Mouse (Mus musculus) heart, postnatal 14 days (tissue): ENCODE data around the gene Akap12. TPM values are rescaled to one million over a fixed set of nuclear protein-coding genes. Genes with fewer than 3 reads are reported as not detected.
A peak's percentile ranks its signal among the peaks of the same experiment; 100 is the strongest.

Experiments
- DNase-seq, 2 experiments: peaks; one replicate each; pipeline ENCODE4 v3.0.0; 2021 to 2022
- intact Hi-C: fragments of 180-260 bp; cut with DNase I; formaldehyde crosslinking; loops from one replicate; pipeline ENCODE4 v1.15.1; 2025
- long read RNA-seq, 2 experiments: library from polyadenylated mRNA; stranded (forward); transcript quantifications; one replicate each; pipeline ENCODE4 v2.0.0; 2021
- total RNA-seq, 2 experiments: library from RNA; stranded (reverse); gene quantifications; 2 replicates each; pipeline ENCODE4 v1.2.3; 2021

Gene Akap12
- total RNA-seq, result 10 to 100 TPM; 33.5 to 33.6 TPM
- long read RNA-seq, experiment 1, full-length matches to known transcripts, result 3 of 19 reads
- long read RNA-seq, experiment 1, partial matches to known transcripts, result 6 of 19 reads
- long read RNA-seq, experiment 1, other reads (novel, unspliced or antisense), result 10 of 19 reads
- long read RNA-seq, experiment 2, full-length matches to known transcripts, result 2 of 26 reads
- long read RNA-seq, experiment 2, partial matches to known transcripts, result 11 of 26 reads
- long read RNA-seq, experiment 2, other reads (novel, unspliced or antisense), result 13 of 26 reads

GRCm38 (mm10) chr10:4266041-4266930 is at the start of gene Akap12:
TSS of gene Akap12 (plus strand) at chr10:4266380.
- peak; percentile 49 to 52 for DNase-seq
- intact Hi-C loops, result no loop called here

- DNase-seq, result no peak
- intact Hi-C loops, result no loop called here
Measured at GRCm38 (mm10) chr10:4230563-4231359, 35.4 kb upstream of the Akap12 start.

DNA sequence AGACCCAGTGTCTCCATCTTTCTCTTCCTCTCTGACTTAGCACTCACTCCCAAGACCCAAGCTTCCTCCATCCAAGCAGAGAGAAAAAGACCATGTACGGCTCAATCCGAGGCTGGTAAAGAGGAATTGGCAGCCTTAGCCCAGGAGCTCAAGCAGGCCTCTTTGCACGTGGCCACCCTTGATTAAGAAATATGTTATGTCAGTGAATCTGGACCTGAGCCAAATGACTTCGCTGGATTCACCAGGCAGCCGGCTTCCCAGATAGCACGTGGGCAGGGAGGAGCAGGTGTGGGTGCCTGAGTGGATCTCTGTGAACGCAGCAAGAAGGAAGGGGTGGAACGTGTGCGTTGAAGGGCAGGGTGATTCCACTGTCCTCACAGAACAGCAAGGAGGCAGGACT is 33.1 kb upstream of the Akap12 start:
- intact Hi-C loops, result no loop called here
- peak in 1 of 2 experiments; percentile 27 for DNase-seq

DNA sequence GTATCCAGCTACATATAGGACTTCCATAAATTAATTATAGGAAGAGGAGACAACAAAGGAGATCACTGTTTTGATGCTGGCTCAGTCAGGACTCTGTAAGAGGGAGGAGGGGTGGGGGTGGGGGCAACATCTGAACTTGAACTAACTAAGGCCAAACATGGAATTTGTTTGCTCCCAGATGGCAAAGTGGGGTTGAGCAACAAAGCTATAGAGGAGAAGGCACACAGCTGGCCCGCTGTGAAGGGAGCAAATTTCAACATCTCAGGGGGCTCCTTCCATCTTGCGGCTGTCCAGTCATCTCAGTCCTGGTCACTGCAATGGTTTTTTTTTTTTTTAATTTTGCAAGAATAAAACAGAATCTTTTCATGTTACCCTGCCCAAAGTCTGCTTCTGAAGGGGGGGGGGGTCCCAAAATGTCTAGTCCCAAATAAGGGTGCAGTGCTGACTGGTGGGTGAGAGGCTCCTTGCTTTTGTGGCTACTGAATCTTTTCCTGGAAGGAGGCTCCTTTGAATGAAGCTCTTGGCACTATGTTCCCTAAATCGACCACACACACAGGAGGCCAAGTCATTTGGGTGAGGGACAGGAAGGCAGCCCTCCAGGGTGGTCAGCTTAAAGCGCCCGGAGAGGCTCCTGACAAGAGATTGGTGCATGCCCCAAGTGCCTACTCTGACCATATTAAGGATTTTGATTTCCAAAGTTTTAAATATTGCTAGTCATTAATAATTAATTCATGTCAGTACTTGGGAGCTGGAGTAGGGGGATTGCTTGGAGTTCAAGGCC is 26.2 kb upstream of the Akap12 start:
- DNase-seq, result peak in 1 of 2 experiments; percentile 13
- intact Hi-C loops, result no loop called here

GRCm38 (mm10) chr10:4243591-4244300 is 22.4 kb upstream of the Akap12 start:
- DNase-seq, result peak; percentile 34 to 54
- intact Hi-C loops, result no loop called here

DNA sequence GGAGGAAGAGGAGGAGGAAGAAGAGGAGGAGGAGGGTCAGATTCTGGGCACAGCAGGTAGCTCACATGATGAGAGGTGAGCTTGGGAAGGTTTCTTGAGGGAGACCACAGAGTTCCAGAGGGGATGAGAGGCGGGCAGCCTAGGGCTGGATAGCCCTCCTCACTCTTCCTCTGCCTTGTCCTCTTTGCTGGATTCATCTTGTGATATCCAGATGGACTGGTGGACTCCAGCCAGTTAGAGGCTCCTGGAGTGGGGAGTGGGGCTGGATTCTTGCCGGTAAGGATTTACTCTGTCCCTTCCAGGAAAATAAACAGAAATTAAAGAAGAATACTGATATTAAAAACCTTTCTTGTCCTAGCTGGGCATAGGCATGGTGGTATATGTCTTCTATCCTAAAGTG is 20.4 kb upstream of the Akap12 start:
- DNase-seq, result peak; percentile 48 to 49
- intact Hi-C loops, result no loop called here

DNA sequence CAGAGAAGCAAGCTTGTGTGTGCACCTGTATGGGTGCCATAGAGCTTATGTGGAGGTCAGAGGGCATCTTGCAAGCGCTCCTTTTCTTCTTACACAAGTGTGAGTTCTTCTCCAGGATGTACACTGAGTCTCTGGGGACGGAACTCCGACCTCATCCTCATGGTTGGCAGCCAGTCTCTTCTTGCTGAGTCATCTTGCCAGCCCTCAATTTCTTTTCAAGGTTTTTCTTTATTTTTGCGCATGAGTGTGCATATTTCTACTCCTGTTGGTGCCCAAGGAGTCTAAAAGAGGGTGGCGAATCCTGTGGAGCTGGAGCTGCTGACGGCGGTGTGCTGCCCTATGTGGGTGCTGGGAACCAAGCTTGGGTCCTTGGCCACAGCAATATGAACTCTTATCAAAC is 19.8 kb upstream of the Akap12 start:
- DNase-seq, result no peak
- intact Hi-C loops, result no loop called here

GRCm38 (mm10) chr10:4249235-4249845 is 16.8 kb upstream of the Akap12 start:
- intact Hi-C loops, result no loop called here
- DNase-seq, result no peak

- intact Hi-C loops, result no loop called here
- no peak for DNase-seq
Measured at GRCm38 (mm10) chr10:4250681-4251080, 15.5 kb upstream of the Akap12 start.

DNA sequence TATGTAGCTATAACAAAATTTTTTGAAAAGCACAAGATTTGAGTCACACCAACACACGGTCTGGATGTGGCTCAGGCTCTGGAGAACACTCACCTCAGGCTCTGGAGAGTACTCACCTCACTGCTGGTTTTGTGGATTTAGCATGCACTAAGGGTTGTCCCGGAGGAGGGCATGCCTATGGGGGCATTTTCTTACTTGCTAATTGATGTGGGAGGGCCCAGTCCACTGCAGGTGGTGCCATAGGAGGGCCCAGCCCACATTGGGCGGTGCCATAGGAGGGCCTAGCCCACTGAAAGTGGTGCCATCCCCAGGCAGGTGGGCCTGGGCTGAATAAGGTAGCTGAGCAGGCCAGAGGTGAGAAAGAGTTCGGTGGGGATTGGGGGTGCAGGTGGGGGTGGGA is 12.6 kb upstream of the Akap12 start:
- intact Hi-C loops, result no loop called here
- no peak for DNase-seq

DNA sequence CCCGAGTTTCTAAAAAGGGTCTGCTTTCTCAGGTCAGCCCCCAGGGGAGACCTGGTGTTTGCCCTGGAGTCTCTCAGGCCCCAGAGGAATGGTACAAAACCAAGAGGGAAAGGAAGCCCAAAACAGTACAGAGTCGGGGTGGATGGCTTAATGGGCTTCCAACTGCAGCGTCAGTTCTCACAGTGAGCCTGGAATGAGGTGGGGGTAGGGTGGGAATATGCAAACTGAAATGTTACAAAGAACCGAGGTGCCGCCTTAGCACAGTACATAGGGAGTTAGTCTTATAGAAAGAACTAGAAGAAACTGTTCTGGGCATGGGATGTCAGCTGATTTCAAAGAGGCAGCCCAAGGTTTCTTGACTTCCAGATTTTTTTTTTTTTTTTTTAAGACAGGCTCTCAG is 11.7 kb upstream of the Akap12 start:
- intact Hi-C loops, result no loop called here
- DNase-seq, result no peak

- intact Hi-C loops, result no loop called here
- no peak for DNase-seq
Measured at GRCm38 (mm10) chr10:4260925-4261324, 5.3 kb upstream of the Akap12 start.

- DNase-seq, result no peak
- intact Hi-C loops, result no loop called here
Measured at GRCm38 (mm10) chr10:4261359-4261952, 4.7 kb upstream of the Akap12 start.

GRCm38 (mm10) chr10:4265641-4266040 is 539 bp upstream of the Akap12 start:
- intact Hi-C loops, result no loop called here
- peak; percentile 29 to 30 for DNase-seq

DNA sequence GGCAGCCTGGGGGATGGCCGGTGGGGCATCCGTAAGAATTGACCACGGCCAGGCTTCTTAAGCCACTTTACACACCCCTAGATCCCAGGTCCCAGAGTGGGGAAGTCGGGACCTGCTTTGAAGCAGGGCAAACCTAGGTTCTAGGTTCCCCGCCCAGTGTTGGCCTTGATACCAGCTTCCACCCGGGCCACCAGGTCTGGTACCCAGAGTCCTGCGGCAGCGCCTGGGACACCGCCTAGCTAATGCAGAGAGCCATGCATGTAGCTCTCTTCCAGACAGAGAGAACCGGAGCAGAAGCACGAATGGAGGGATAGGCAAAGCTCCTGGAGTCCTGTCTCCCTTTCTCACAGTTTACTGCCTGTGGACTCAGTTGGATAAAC is 741 bp downstream of the Akap12 start:
- DNase-seq, result peak; percentile 16 to 17
- intact Hi-C loops, result no loop called here

GRCm38 (mm10) chr10:4267481-4267880 is 1.3 kb downstream of the Akap12 start:
- intact Hi-C loops, result no loop called here
- DNase-seq, result peak; percentile 14 to 37

- intact Hi-C loops, result no loop called here
Measured at GRCm38 (mm10) chr10:4268140-4268539, 2.0 kb downstream of the Akap12 start.

DNA sequence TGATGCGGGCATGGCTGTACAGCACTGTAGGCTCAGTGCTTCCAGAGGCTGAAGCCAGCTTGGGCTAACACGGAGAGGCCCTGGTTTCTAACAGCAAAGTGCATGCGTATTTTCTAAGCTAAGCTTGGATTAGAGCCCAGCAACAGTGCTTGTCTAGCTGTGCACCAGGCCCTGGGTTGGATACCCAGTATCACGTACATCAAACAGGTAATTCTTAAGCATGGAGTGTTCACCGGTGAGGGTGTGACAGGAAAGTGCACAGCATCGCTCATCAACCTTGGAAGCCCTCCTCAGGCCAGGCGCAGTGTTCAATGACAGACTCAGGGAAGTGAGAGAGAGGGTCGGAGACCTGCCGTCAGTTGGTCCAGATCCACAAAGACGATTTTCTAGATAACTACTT is 9.4 kb downstream of the Akap12 start:
- intact Hi-C loops, result no loop called here
- DNase-seq, result no peak

More at GRCm38 (mm10) chr10:4268140-4268539, 2.0 kb downstream of the Akap12 start:
- no peak for DNase-seq

DNA sequence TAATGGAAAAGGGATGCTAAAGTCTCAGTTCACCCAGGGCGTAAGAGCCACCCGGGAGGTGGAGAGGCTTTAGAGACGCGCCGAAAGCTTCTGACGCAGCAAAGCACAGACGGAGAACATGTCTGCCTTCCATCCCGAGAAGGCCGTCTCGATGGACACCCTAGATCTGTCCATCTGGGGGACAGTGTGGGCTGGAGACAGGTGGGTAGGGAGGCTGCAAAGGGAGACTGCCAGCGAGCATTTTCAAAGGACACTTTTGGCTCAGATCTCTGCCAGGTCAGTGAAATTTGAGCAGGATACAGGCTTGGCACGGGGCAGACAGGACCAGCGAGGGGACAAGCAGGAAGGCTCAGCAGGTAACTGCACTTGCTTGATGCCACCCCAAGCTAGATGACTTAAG is 9.9 kb downstream of the Akap12 start:
- DNase-seq, result no peak
- intact Hi-C loops, result no loop called here
